Mouse (Mus musculus) CD4-positive, CD25-positive, alpha-beta regulatory T cell (primary cell): ENCODE measurements around the gene Ciz1. TPM values are rescaled to one million over a fixed set of nuclear protein-coding genes. Genes with fewer than 3 reads are reported as not detected.

Experiments used
- polyA plus RNA-seq: library from polyadenylated mRNA; unstranded; fragments of 100-300 nt; shearing (Covaris generic); gene quantifications from one replicate; pipeline ENCODE4 v1.2.1, GENCODE M21; 2017

The Ciz1 gene
- 125 TPM for polyA plus RNA-seq

GRCm38 (mm10) chr2:32352151-32353006 is at the start of gene Ciz1:
Ciz1 (plus strand) TSS chr2:32352327.

GRCm38 (mm10) chr2:32353007-32353542 is 948 bp downstream of the Ciz1 start, which contains the start of gene Dnm1:
Dnm1 (minus strand) TSS chr2:32353338.

GRCm38 (mm10) chr2:32381775-32382223 is 29.7 kb downstream of the Ciz1 start, which contains the start of gene 1110008P14Rik:
1110008P14Rik (minus strand) TSS chr2:32381938.

GRCm38 (mm10) chr2:32387706-32388490 is 35.8 kb downstream of the Ciz1 start, which contains the start of gene Lcn2:
Lcn2 (minus strand) TSS chr2:32388252.

GRCm38 (mm10) chr2:32395484-32395945 is 43.4 kb downstream of the Ciz1 start, which contains the start of gene Ptges2:
Ptges2 (plus strand) TSS chr2:32395896.

Other genes starting within 250 kb of the Ciz1 start
- 47.4 TPM for gene Prrc2b, start 201.2 kb upstream of the Ciz1 start, polyA plus RNA-seq
- gene Pomt1, start 115.7 kb upstream of the Ciz1 start, polyA plus RNA-seq: 8.4 TPM
- 106 TPM for gene Uck1, start 92.2 kb upstream of the Ciz1 start, polyA plus RNA-seq
- 36.6 TPM for gene Golga2, start 64.9 kb upstream of the Ciz1 start, polyA plus RNA-seq
- gene Swi5, start 64.3 kb upstream of the Ciz1 start, polyA plus RNA-seq: 256 TPM
- gene Dnm1, start 1.0 kb downstream of the Ciz1 start, polyA plus RNA-seq: not detected
- 70.6 TPM for gene 1110008P14Rik, start 29.6 kb downstream of the Ciz1 start, polyA plus RNA-seq
- gene Lcn2, start 35.9 kb downstream of the Ciz1 start, polyA plus RNA-seq: not detected
- 23.8 TPM for gene Ptges2, start 43.6 kb downstream of the Ciz1 start, polyA plus RNA-seq
- 8.7 TPM for gene Naif1, start 98.1 kb downstream of the Ciz1 start, polyA plus RNA-seq
- gene Slc25a25, start 99.1 kb downstream of the Ciz1 start, polyA plus RNA-seq: 26.7 TPM
- 139 TPM for gene Fam102a, start 183.0 kb downstream of the Ciz1 start, polyA plus RNA-seq
- gene Dpm2, start 218.5 kb downstream of the Ciz1 start, polyA plus RNA-seq: 139 TPM
- gene Pip5kl1, start 222.5 kb downstream of the Ciz1 start, polyA plus RNA-seq: 0.36 TPM
- gene 9430097D07Rik, start 223.4 kb downstream of the Ciz1 start, polyA plus RNA-seq: 0.12 TPM
- 43.7 TPM for gene St6galnac4, start 234.8 kb downstream of the Ciz1 start, polyA plus RNA-seq
- gene St6galnac6, start 247.4 kb downstream of the Ciz1 start, polyA plus RNA-seq: 5.1 TPM